9 mouse cellular contexts compared by ENCODE assay signal in the genomic region with DNA sequence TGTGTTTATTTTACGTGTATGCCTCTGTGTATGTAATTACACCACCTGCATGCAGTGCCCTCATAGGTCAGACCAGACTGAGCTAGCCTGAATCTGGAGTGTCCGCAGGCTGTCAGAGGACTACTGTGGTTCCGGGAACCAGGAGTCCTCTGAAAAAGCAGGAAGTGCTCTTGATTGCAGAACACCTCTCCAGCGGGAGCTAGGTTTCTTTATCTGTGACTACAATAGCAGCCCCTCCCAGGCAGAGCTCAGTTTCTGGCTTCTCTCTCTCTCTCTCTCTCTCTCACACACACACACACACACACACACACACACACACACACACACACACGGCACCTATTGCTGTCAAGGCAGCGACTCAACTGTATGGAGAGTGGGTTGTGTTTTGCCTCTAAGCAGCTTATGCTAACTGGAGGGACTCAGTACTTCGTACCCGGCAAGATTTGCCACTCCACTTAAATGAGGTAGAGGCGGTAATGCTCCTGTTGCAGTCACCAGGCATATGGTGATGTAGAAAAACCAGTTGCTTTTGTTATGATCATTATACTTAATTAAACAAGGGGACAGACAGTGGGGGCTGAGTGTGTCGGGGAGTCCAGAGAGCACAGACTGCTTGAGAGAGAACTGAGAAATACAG. TPM values are rescaled to one million over a fixed set of nuclear protein-coding genes. Genes with fewer than 3 reads are reported as not detected.
DNase-seq lines count a peak whose midpoint lies in the region; ATAC-seq lines count a peak whose summit lies in the region.
"Had no signal": no experiment of that assay in that cellular context is flagged by ENCODE, and none has a peak within 500 bp of the region (broad histone marks: within the 10 kb centered on the region; RNA-seq: fewer than 3 reads in every experiment).

No protein-coding gene starts in this region.

- intact Hi-C loops in left cerebral cortex, postnatal 36 days (cut with DNase I) = no loop called here
- intact Hi-C loops in left cerebral cortex, postnatal 4 days (cut with DNase I) = no loop called here

- WGBS in forebrain, embryonic 12.5 days = 31% methylated on average over 10 of the region's 10 CpGs
- 26% methylated on average over 10 of the region's 10 CpGs for WGBS in forebrain, embryonic 16.5 days
- WGBS in forebrain, embryonic 15.5 days = 26% methylated on average over 10 of the region's 10 CpGs

- no peaks in the 10 kb centered on the region for H3K27me3 ChIP-seq in forebrain, embryonic 12.5 days
- H3K27me3 ChIP-seq in forebrain, embryonic 16.5 days (replicated peaks; ENCODE audit: control insufficient read depth, insufficient read depth, low read length) = no peaks in the 10 kb centered on the region
- no peaks in the 10 kb centered on the region for H3K27me3 ChIP-seq in forebrain, embryonic 15.5 days

- no peaks in the 10 kb centered on the region for H3K9me3 ChIP-seq in forebrain, embryonic 12.5 days
- no peaks in the 10 kb centered on the region for H3K9me3 ChIP-seq in forebrain, embryonic 16.5 days (ENCODE audit: control insufficient read depth, low read length)
- H3K9me3 ChIP-seq in forebrain, embryonic 15.5 days = no peaks in the 10 kb centered on the region

- peak overlapping the region; percentile 27; the same call in 1 of the 2 replicates for H3K27ac ChIP-seq in forebrain, embryonic 12.5 days
- H3K27ac ChIP-seq in forebrain, embryonic 16.5 days (ENCODE audit: low read length) = no peak overlapping the region
- 0 out of 2 replicates have a peak overlapping the region, but pooled peaks have one; percentile 4 for H3K27ac ChIP-seq in forebrain, embryonic 15.5 days (replicated peaks)

- no peak overlapping the region for H3K4me2 ChIP-seq in forebrain, embryonic 12.5 days
- H3K4me2 ChIP-seq in forebrain, embryonic 16.5 days (ENCODE audit: low read length) = no peak overlapping the region
- no peak overlapping the region for H3K4me2 ChIP-seq in forebrain, embryonic 15.5 days (replicated peaks)

- peaks cover 36% of the 10 kb centered on the region for H3K4me1 ChIP-seq in forebrain, embryonic 12.5 days
- peaks cover 21% of the 10 kb centered on the region for H3K4me1 ChIP-seq in forebrain, embryonic 16.5 days (replicated peaks; ENCODE audit: control insufficient read depth, insufficient read depth, low read length)
- peaks cover 23% of the 10 kb centered on the region for H3K4me1 ChIP-seq in forebrain, embryonic 15.5 days

- H3K4me3 ChIP-seq in forebrain, embryonic 12.5 days (replicated peaks) = no peak overlapping the region
- H3K4me3 ChIP-seq in forebrain, embryonic 16.5 days (replicated peaks; ENCODE audit: low read length) = no peak overlapping the region
- no peak overlapping the region for H3K4me3 ChIP-seq in forebrain, embryonic 15.5 days

- H3K36me3 ChIP-seq in forebrain, embryonic 12.5 days (replicated peaks) = no peaks in the 10 kb centered on the region
- H3K36me3 ChIP-seq in forebrain, embryonic 16.5 days (ENCODE audit: control insufficient read depth, insufficient read depth) = no peaks in the 10 kb centered on the region
- no peaks in the 10 kb centered on the region for H3K36me3 ChIP-seq in forebrain, embryonic 15.5 days

- H3K9ac ChIP-seq in forebrain, embryonic 12.5 days = no peak overlapping the region
- no peak overlapping the region for H3K9ac ChIP-seq in forebrain, embryonic 16.5 days (replicated peaks; ENCODE audit: low read depth, low read length)
- no peak overlapping the region for H3K9ac ChIP-seq in forebrain, embryonic 15.5 days (replicated peaks)

- no peak for ATAC-seq in forebrain, embryonic 12.5 days (ENCODE audit: low FRiP score)
- no peak for ATAC-seq in forebrain, embryonic 16.5 days
- no peak for ATAC-seq in forebrain, embryonic 15.5 days (replicated peaks)
- ATAC-seq in megakaryocyte progenitor cell, adult 5-6 weeks (replicated peaks; ENCODE audit: poor library complexity) = peak; percentile 24

- peak; percentile 19 to 26 for DNase-seq in left cerebral cortex, postnatal 36 days (ENCODE audit: low spot score in 2 of 2)
- no peak for DNase-seq in left cerebral cortex, postnatal 4 days
- no peak for DNase-seq in spleen, postnatal 4 days (ENCODE audit: low spot score in 2 of 2)
- DNase-seq in frontal cortex, postnatal 25 days (ENCODE audit: low spot score in 2 of 2) = no peak
- DNase-seq: thymus, postnatal 36 days had no signal

RNA-seq across cellular contexts. Expression of a gene that starts 1.6 kb away (rescaled TPM):
- polyA plus RNA-seq in forebrain, embryonic 12.5 days (2016; fragmentation: Nextera tagmentation; extraction: Ambion mirVana) = 256 and 277 TPM in 2 replicates
- polyA plus RNA-seq in forebrain, embryonic 16.5 days (2015; fragmentation: Nextera tagmentation; extraction: Ambion mirVana) = 230 and 234 TPM in 2 replicates
- 10 to 100 TPM; 73.7 to 87.8 TPM for total RNA-seq in left cerebral cortex, postnatal 36 days (2021)
- total RNA-seq in left cerebral cortex, postnatal 4 days (2021) = 100 to 1,000 TPM; 183 to 194 TPM
- 221 and 224 TPM in 2 replicates for polyA plus RNA-seq in forebrain, embryonic 15.5 days (2015; fragmentation: Nextera tagmentation; extraction: Ambion mirVana)
- 59.7 and 63.9 TPM in 2 replicates for total RNA-seq in megakaryocyte progenitor cell, adult 5-6 weeks (2015)
- 81.8 and 83.9 TPM in 2 replicates for total RNA-seq in megakaryocyte progenitor cell, adult 5-6 weeks (2017)

Comparison
In these comparisons a context has a peak if more than half of its experiments do, and no peak if none do; other contexts are left out.
1. DNase-seq: peak in left cerebral cortex, postnatal 36 days (2 of 2); none in left cerebral cortex, postnatal 4 days (single experiment), spleen, postnatal 4 days (0 of 2) and frontal cortex, postnatal 25 days (0 of 2).